Mouse (Mus musculus) limb, embryonic 11.5 days (tissue): Measurements from ENCODE around the gene Arid3b. TPM values are rescaled to one million over a fixed set of nuclear protein-coding genes. Genes with fewer than 3 reads are reported as not detected.

Experiments used
- ATAC-seq: fragments of 200-750 bp; cut with Nextera tagmentation; 2 replicates; pipeline ENCODE4 v1.8.0; 2017; ENCODE audit warnings: low read depth; ENCODE audit not compliant: insufficient number of reproducible peaks, low FRiP score, low TSS enrichment
- DNase-seq: peaks from one replicate; pipeline ENCODE4 v3.0.0-alpha.2; 2015; ENCODE audit warnings: low spot score
- H3K27ac ChIP-seq: fragments of 300-500 bp; sonication (generic); replicated peaks from 2 replicates; pipeline ENCODE4 v1.5.1; 2014; ENCODE audit warnings: low read depth, mild to moderate bottlenecking, low read length
- H3K27me3 ChIP-seq: fragments of 300-500 bp; sonication (generic); 2 replicates; pipeline ENCODE4 v1.6.1; 2014; ENCODE audit warnings: mild to moderate bottlenecking, low read length, mixed read lengths; ENCODE audit not compliant: control insufficient read depth, insufficient read depth
- H3K36me3 ChIP-seq: fragments of 300-500 bp; sonication (generic); 2 replicates; pipeline ENCODE4 v1.6.1; 2014; ENCODE audit warnings: mild to moderate bottlenecking, low read length, moderate library complexity, mixed read lengths; ENCODE audit not compliant: control insufficient read depth, insufficient read depth
- H3K4me1 ChIP-seq: fragments of 300-500 bp; sonication (generic); 2 replicates; pipeline ENCODE4 v1.6.1; 2014; ENCODE audit warnings: low read length, mixed read lengths; ENCODE audit not compliant: control insufficient read depth, insufficient read depth
- H3K4me2 ChIP-seq: fragments of 300-500 bp; sonication (generic); 2 replicates; pipeline ENCODE4 v1.6.1; 2014; ENCODE audit warnings: low read depth, mild to moderate bottlenecking, moderate library complexity; ENCODE audit not compliant: severe bottlenecking
- H3K4me3 ChIP-seq: fragments of 300-500 bp; sonication (generic); 2 replicates; pipeline ENCODE4 v1.5.1; 2014; ENCODE audit warnings: low read depth, low read length
- H3K9ac ChIP-seq: fragments of 300-500 bp; sonication (generic); 2 replicates; pipeline ENCODE4 v1.6.1; 2014; ENCODE audit warnings: mild to moderate bottlenecking, low read length
- H3K9me3 ChIP-seq: fragments of 300-500 bp; sonication (generic); 2 replicates; pipeline ENCODE4 v1.6.1; 2016; ENCODE audit warnings: low read length; ENCODE audit not compliant: control insufficient read depth
- WGBS: fragments of 180-500 bp; shearing (Covaris S2); extraction: QIAGEN DNeasy Blood & Tissue Kit; methylation state at CpG from one replicate; pipeline ENCODE4 v1.1.7; 2014; 5-methylcytosine and 5-hydroxymethylcytosine counted together
- polyA plus RNA-seq: library from polyadenylated mRNA; unstranded; fragments of >200 nt; fragmentation: Nextera tagmentation; extraction: Ambion mirVana; gene quantifications from 2 replicates; pipeline ENCODE4 v1.2.1, GENCODE M21; 2014

Gene Arid3b
- polyA plus RNA-seq, 1 experiment from 2014 or later, result 35.8 TPM

GRCm38 (mm10) chr9:57758528-57758927 lies 78.1 kb downstream of the Arid3b start:
- Histone ChIP-seq H3K4me3 (no peak overlapping the region), H3K27ac (no peak overlapping the region), H3K9me3 (no peaks in the 10 kb centered on the region), H3K27me3 (no peaks in the 10 kb centered on the region), H3K9ac (no peak overlapping the region), H3K4me2 (no peak overlapping the region), H3K4me1 (peaks cover 9% of the 10 kb centered on the region; the same call in 1 of the 2 replicates), H3K36me3 (peaks cover 43% of the 10 kb centered on the region)
- no peak for DNase-seq
- 93% methylated on average over 22 of the region's 22 CpGs for WGBS
- ATAC-seq, result no peak

DNA sequence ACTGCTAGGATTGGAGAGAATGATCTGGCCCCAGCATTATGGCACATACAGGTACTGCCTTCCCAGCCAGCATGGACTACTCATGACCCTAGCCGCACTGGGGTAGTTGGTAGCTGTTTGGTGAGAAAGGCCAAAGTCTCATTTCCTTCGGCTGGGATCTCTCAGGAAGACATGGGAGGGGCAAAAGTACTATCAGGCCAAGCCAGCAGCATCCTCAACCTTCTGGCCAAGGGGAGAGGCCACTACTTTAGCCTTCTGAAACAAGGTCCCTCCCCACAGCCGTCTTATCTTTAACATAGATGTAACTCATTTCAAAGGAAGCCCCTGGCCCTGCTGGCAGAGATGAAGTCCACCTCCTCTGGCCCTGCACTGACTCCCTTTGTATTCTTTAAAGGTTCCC lies 79.0 kb downstream of the Arid3b start:
- no peaks in the 10 kb centered on the region for H3K9me3 ChIP-seq
- no peak overlapping the region for H3K4me3 ChIP-seq
- H3K4me1 ChIP-seq, result peaks cover 3% of the 10 kb centered on the region; the same call in 1 of the 2 replicates
- H3K9ac ChIP-seq, result no peak overlapping the region
- 86% methylated on average over 3 of the region's 3 CpGs for WGBS
- ATAC-seq, result no peak
- peaks cover 49% of the 10 kb centered on the region for H3K36me3 ChIP-seq
- H3K27ac ChIP-seq, result no peak overlapping the region
- H3K4me2 ChIP-seq, result no peak overlapping the region
- no peaks in the 10 kb centered on the region for H3K27me3 ChIP-seq
- no peak for DNase-seq

DNA sequence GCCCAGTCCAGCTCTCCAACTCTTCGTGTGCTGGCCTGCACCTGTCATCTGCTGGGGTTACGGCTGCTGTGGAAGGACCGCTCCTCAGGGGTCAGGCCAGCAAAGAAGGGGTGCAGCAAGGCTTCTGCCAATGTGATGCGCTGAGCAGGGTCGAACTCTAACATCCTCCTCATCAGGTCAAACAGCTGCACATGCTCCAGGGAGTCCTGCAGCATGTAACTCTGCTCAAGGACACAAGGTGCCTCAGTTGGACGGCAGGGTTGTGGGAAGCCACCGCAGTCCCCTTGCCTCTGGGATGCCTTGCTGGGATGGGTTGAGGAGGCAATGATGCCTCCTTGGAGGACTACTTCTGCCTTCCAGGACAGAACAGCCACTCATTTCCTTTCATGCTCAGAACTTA lies 85.7 kb downstream of the Arid3b start:
- ATAC-seq (no peak), DNase-seq (no peak)
- H3K4me3 ChIP-seq, result no peak overlapping the region
- WGBS, result 92% methylated on average over 7 of the region's 7 CpGs
- H3K36me3 ChIP-seq, result peaks cover 46% of the 10 kb centered on the region
- H3K27ac ChIP-seq, result no peak overlapping the region
- no peak overlapping the region for H3K9ac ChIP-seq
- no peak overlapping the region for H3K4me2 ChIP-seq
- H3K27me3 ChIP-seq, result no peaks in the 10 kb centered on the region
- H3K9me3 ChIP-seq, result no peaks in the 10 kb centered on the region
- H3K4me1 ChIP-seq, result no peaks in the 10 kb centered on the region

DNA sequence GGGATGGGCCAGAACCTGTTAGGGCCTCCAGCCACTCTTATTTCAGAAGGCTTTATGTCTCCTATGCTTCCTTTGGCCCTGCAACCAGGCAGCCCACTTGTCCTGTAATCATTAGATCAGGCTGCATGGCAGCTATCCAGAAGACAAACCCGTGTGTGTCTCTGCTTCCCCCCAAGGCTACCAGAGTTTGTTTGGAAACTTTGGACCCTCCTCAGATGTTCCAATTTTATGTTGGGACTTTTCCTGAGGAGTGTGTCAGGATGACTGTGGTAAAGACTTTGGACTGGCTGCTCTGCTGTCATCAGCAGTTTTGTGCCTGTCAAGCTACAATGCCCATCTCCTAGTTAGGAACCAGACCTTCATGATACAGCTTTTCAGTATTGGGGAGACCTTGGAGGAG lies 87.8 kb downstream of the Arid3b start:
- Histone ChIP-seq H3K4me1 (no peaks in the 10 kb centered on the region), H3K27ac (no peak overlapping the region), H3K4me2 (no peak overlapping the region), H3K9me3 (no peaks in the 10 kb centered on the region), H3K9ac (no peak overlapping the region), H3K27me3 (no peaks in the 10 kb centered on the region), H3K36me3 (peaks cover 39% of the 10 kb centered on the region; the same call in 1 of the 2 replicates), H3K4me3 (no peak overlapping the region)
- DNase-seq, result no peak
- WGBS, result 87% methylated on average over 1 of the region's 1 CpGs
- no peak for ATAC-seq

GRCm38 (mm10) chr9:57748137-57748536 lies 88.5 kb downstream of the Arid3b start:
- DNase-seq (no peak), ATAC-seq (no peak)
- no peaks in the 10 kb centered on the region for H3K9me3 ChIP-seq
- no peaks in the 10 kb centered on the region for H3K27me3 ChIP-seq
- no peak overlapping the region for H3K4me2 ChIP-seq
- no peak overlapping the region for H3K4me3 ChIP-seq
- H3K36me3 ChIP-seq, result peaks cover 33% of the 10 kb centered on the region; the same call in 1 of the 2 replicates
- no peak overlapping the region for H3K27ac ChIP-seq
- H3K9ac ChIP-seq, result no peak overlapping the region
- no peaks in the 10 kb centered on the region for H3K4me1 ChIP-seq
- 92% methylated on average over 6 of the region's 6 CpGs for WGBS

GRCm38 (mm10) chr9:57747067-57747466 lies 89.5 kb downstream of the Arid3b start:
- Histone ChIP-seq H3K36me3 (peaks cover 27% of the 10 kb centered on the region; the same call in 1 of the 2 replicates), H3K4me1 (no peaks in the 10 kb centered on the region), H3K4me3 (no peak overlapping the region), H3K9ac (no peak overlapping the region), H3K4me2 (no peak overlapping the region), H3K9me3 (no peaks in the 10 kb centered on the region), H3K27ac (no peak overlapping the region), H3K27me3 (no peaks in the 10 kb centered on the region)
- DNase-seq (no peak), ATAC-seq (no peak)
- WGBS, result 81% methylated on average over 1 of the region's 1 CpGs

- no peak overlapping the region for H3K9ac ChIP-seq
- H3K4me2 ChIP-seq, result no peak overlapping the region
- WGBS, result 79% methylated on average over 3 of the region's 3 CpGs
- H3K4me3 ChIP-seq, result no peak overlapping the region
- H3K27ac ChIP-seq, result no peak overlapping the region
- H3K27me3 ChIP-seq, result no peaks in the 10 kb centered on the region
- H3K4me1 ChIP-seq, result no peaks in the 10 kb centered on the region
- no peaks in the 10 kb centered on the region for H3K9me3 ChIP-seq
- peaks cover 13% of the 10 kb centered on the region; the same call in 1 of the 2 replicates for H3K36me3 ChIP-seq
- no peak for ATAC-seq
- peak; percentile 52 for DNase-seq
Observed at GRCm38 (mm10) chr9:57744462-57745091, 92.0 kb downstream of the Arid3b start.
